Mouse (Mus musculus) liver, embryonic 11.5 days (tissue): ENCODE data around the gene Pik3r6. TPM values are rescaled to one million over a fixed set of nuclear protein-coding genes. Genes with fewer than 3 reads are reported as not detected.

Experiments used
- ATAC-seq: fragments of 200-750 bp; cut with Nextera tagmentation; replicated peaks from 2 replicates; pipeline ENCODE4 v1.8.0; 2017; ENCODE audit warnings: moderate number of reproducible peaks, mild to moderate bottlenecking, moderate TSS enrichment, moderate library complexity; ENCODE audit not compliant: low FRiP score
- DNase-seq: peaks from one replicate; pipeline ENCODE4 v3.0.0-alpha.2; 2017; ENCODE audit warnings: low spot score
- H3K27ac ChIP-seq: fragments of 300-500 bp; sonication (generic); 2 replicates; pipeline ENCODE4 v1.5.1; 2014; ENCODE audit warnings: mild to moderate bottlenecking, low read depth, low read length, control low read depth
- H3K27me3 ChIP-seq: fragments of 300-500 bp; sonication (generic); replicated peaks from 2 replicates; pipeline ENCODE4 v1.6.1; 2014; ENCODE audit warnings: low read length, mixed read lengths; ENCODE audit not compliant: control insufficient read depth, insufficient read depth
- H3K36me3 ChIP-seq: fragments of 300-500 bp; sonication (generic); 2 replicates; pipeline ENCODE4 v1.6.1; 2014; ENCODE audit warnings: mild to moderate bottlenecking, low read length, moderate library complexity, mixed read lengths; ENCODE audit not compliant: control insufficient read depth, insufficient read depth
- H3K4me1 ChIP-seq: fragments of 300-500 bp; sonication (generic); replicated peaks from 2 replicates; pipeline ENCODE4 v1.6.1; 2014; ENCODE audit warnings: low read length, mixed read lengths; ENCODE audit not compliant: control insufficient read depth, insufficient read depth
- H3K4me2 ChIP-seq: fragments of 300-500 bp; sonication (generic); 2 replicates; pipeline ENCODE4 v1.6.1; 2014; ENCODE audit warnings: mild to moderate bottlenecking, control low read depth, moderate library complexity
- H3K4me3 ChIP-seq: fragments of 300-500 bp; sonication (generic); 2 replicates; pipeline ENCODE4 v1.5.1; 2014; ENCODE audit warnings: low read depth, low read length, control low read depth
- H3K9ac ChIP-seq: fragments of 300-500 bp; sonication (generic); 2 replicates; pipeline ENCODE4 v1.6.1; 2014; ENCODE audit warnings: low read depth, low read length, control low read depth
- H3K9me3 ChIP-seq: fragments of 300-500 bp; sonication (generic); 2 replicates; pipeline ENCODE4 v1.6.1; 2016; ENCODE audit warnings: low read length, inconsistent platforms, mixed read lengths; ENCODE audit not compliant: control insufficient read depth
- WGBS: fragments of 180-500 bp; shearing (Covaris S2); extraction: QIAGEN DNeasy Blood & Tissue Kit; methylation state at CpG from one replicate; pipeline ENCODE4 v1.1.7; 2014; 5-methylcytosine and 5-hydroxymethylcytosine counted together
- polyA plus RNA-seq: library from polyadenylated mRNA; unstranded; fragments of >200 nt; fragmentation: Nextera tagmentation; extraction: Ambion mirVana; gene quantifications from 2 replicates; pipeline ENCODE4 v1.2.1, GENCODE M21; 2014

Pik3r6 gene
- polyA plus RNA-seq, 1 experiment from 2014 or later: 1.8 TPM

DNA sequence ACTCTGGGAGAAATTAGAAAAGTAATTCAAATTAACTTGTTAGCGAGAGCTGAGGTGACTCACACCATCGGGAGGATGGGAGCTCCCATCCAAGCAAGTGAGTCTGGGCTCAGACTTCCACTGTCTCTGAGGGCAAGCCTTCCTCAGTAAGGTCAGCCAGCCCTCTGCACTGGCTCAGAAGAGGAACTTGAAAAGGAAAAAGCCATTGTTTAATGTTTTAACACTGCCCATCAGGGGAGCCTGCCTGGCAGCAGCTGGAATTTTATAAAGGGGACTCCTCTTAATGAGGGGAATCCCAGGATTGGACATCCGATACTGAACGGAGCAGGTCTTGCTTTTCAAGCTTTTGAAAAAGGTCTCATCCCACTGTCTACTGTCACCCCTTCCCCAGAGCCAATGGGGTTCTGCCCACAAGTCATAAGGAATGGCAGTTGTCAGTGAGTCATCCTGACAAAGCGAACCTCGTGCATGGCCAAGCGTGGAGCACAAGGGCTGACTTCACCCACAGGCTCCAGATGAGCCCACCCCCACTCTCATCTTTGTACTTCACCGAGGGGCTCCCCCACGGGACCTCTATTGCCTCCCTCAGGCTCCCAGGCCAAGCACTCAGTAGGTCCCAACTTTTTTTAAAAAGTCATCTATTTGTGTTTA is 34.7 kb upstream of the Pik3r6 start:
- no peak overlapping the region for H3K4me3 ChIP-seq
- no peaks in the 10 kb centered on the region for H3K4me1 ChIP-seq
- H3K36me3 ChIP-seq: no peaks in the 10 kb centered on the region
- WGBS: 62% methylated on average over 9 of the region's 9 CpGs
- no peak overlapping the region for H3K9ac ChIP-seq
- no peak overlapping the region for H3K4me2 ChIP-seq
- H3K27me3 ChIP-seq: no peaks in the 10 kb centered on the region
- H3K9me3 ChIP-seq: no peaks in the 10 kb centered on the region
- no peak overlapping the region for H3K27ac ChIP-seq
- no peak for ATAC-seq
- no peak for DNase-seq

DNA sequence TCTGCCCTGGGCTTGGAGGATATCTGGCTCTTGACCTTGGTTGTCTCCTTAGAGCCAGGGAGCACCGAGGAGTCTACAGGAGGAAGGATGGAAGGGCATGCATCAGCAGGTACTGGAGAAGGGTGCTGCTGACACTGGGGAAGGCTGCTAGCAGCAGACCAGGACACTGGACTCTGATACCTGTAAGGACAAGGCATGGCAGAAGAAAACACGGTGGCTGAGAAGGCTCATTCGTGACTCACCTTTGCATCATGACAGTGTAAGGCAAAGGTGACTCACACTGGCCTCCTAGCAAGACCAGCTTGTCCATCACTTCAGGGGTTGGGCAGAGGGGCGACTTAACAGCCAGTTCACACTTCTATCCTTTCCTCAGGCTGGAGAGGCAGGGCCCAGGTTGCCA is 33.9 kb upstream of the Pik3r6 start:
- H3K36me3 ChIP-seq: no peaks in the 10 kb centered on the region
- H3K4me1 ChIP-seq: no peaks in the 10 kb centered on the region
- H3K9me3 ChIP-seq: no peaks in the 10 kb centered on the region
- no peak overlapping the region for H3K4me2 ChIP-seq
- no peak overlapping the region for H3K27ac ChIP-seq
- 0 out of 2 replicates have a peak, but pooled peaks cover 3% of the 10 kb centered on the region for H3K27me3 ChIP-seq
- WGBS: 77% methylated on average over 4 of the region's 4 CpGs
- H3K9ac ChIP-seq: no peak overlapping the region
- no peak for DNase-seq
- ATAC-seq: no peak
- H3K4me3 ChIP-seq: no peak overlapping the region

DNA sequence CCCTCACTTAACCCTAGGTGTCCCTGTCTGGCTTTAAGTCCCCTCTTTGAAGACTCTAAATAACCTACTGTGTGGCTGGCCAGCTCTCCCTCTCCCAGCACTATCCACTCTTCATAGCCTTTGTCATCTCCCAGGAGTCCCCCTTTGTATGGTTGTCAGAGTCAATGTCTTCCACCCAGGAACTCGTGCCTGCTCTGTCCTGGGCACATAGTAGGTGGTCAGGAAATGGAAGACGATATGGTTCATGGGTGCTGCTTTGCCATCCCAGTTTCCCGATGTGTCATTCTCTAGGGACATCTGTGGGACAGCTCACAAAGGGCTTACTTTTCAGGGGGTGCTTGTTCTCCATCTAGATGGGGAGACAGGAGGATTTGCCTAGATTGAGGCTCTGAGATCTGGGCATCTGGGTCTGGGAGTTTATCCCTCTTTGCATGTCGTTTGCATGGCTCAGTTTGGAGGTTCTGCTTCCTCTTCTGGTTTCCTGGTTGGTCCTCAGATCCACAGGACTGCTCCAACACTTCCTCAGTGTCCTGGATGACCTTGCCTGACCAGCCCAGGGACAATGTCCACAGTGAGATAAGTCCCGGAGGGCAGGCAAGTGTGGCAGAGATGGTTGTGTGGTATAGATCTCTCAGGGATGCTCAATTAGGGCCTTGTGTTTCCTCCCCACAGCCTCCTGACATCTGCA is 30.5 kb upstream of the Pik3r6 start:
- no peak overlapping the region for H3K4me3 ChIP-seq
- DNase-seq: no peak
- 0 out of 2 replicates have a peak, but pooled peaks cover 6% of the 10 kb centered on the region for H3K27me3 ChIP-seq
- no peak overlapping the region for H3K27ac ChIP-seq
- WGBS: 58% methylated on average over 5 of the region's 5 CpGs
- H3K9ac ChIP-seq: no peak overlapping the region
- no peaks in the 10 kb centered on the region for H3K36me3 ChIP-seq
- ATAC-seq: no peak
- H3K4me2 ChIP-seq: no peak overlapping the region
- no peaks in the 10 kb centered on the region for H3K9me3 ChIP-seq
- 0 out of 2 replicates have a peak, but pooled peaks cover 2% of the 10 kb centered on the region for H3K4me1 ChIP-seq

DNA sequence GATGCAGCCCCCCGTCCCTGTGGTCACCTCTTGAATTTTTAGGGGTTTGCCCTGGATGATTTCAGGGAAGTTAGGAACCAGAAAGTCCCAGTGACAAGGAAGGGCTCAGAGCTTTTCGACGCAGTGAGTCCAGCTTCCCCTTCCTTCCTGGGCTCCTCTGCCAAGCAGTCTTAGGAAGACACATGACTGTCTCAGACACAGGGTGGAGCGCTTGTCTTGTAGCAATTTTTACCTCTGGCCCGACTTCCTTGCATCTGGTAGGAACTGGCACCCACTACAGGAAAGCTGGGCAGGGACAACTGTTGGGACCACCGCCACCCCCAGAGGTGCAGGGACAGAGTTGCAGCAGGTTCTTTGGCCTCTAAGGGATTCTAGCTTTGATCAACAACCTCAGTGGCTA is 28.2 kb upstream of the Pik3r6 start:
- H3K9ac ChIP-seq: no peak overlapping the region
- H3K4me3 ChIP-seq: no peak overlapping the region
- H3K9me3 ChIP-seq: no peaks in the 10 kb centered on the region
- H3K36me3 ChIP-seq: no peaks in the 10 kb centered on the region
- H3K27me3 ChIP-seq: 0 out of 2 replicates have a peak, but pooled peaks cover 6% of the 10 kb centered on the region
- H3K27ac ChIP-seq: no peak overlapping the region
- no peak for ATAC-seq
- no peak overlapping the region for H3K4me2 ChIP-seq
- WGBS: 63% methylated on average over 6 of the region's 6 CpGs
- 0 out of 2 replicates have a peak, but pooled peaks cover 2% of the 10 kb centered on the region for H3K4me1 ChIP-seq
- no peak for DNase-seq

DNA sequence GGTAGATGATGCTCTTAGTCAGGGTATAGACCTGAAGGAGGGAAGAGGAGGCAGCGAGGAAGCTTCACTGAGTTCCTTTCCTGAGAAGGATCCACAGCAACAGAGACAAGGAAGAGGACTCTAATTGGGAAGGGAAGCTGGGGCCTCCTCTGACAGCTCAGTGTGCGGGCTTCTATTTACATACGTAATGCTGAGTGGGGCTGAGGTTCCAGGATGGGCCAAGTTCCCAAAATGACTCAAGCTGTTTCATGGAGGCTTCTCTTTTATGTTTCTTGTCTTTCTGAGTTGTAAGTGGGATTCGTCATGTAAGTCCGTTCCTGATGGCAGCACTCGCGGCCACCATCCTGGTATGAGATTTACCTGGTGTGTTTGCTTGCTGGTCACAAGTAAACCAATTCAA is 27.1 kb upstream of the Pik3r6 start:
- Histone ChIP-seq H3K27me3 (0 out of 2 replicates have a peak, but pooled peaks cover 6% of the 10 kb centered on the region), H3K9me3 (no peaks in the 10 kb centered on the region), H3K4me3 (no peak overlapping the region), H3K4me1 (0 out of 2 replicates have a peak, but pooled peaks cover 2% of the 10 kb centered on the region), H3K27ac (no peak overlapping the region), H3K9ac (no peak overlapping the region), H3K4me2 (no peak overlapping the region), H3K36me3 (no peaks in the 10 kb centered on the region)
- DNase-seq (no peak), ATAC-seq (no peak)
- 77% methylated on average over 7 of the region's 7 CpGs for WGBS

DNA sequence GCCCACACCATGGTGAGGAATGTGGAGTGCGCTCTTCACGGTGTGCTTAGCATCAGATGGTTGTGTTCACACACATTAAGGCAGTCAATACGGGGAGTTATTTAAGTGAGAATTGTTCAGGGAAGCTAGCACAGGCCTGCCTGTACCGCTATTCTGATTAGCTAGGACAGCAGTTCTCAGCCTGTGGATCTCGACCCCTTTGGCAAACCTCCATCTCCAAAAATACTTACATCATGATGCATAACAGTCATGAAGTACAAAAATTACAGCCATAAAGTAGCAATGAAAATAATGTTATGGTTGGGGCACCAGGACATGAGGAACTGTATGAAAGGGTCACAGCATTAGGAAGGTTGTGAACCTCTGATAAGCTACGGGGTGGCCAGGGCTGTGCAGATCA is 25.2 kb upstream of the Pik3r6 start:
- Histone ChIP-seq H3K9me3 (no peaks in the 10 kb centered on the region), H3K36me3 (no peaks in the 10 kb centered on the region), H3K4me1 (0 out of 2 replicates have a peak, but pooled peaks cover 2% of the 10 kb centered on the region), H3K27ac (no peak overlapping the region), H3K4me3 (no peak overlapping the region), H3K27me3 (0 out of 2 replicates have a peak, but pooled peaks cover 6% of the 10 kb centered on the region), H3K9ac (no peak overlapping the region), H3K4me2 (no peak overlapping the region)
- WGBS: 80% methylated on average over 6 of the region's 6 CpGs
- no peak for DNase-seq
- ATAC-seq: no peak

DNA sequence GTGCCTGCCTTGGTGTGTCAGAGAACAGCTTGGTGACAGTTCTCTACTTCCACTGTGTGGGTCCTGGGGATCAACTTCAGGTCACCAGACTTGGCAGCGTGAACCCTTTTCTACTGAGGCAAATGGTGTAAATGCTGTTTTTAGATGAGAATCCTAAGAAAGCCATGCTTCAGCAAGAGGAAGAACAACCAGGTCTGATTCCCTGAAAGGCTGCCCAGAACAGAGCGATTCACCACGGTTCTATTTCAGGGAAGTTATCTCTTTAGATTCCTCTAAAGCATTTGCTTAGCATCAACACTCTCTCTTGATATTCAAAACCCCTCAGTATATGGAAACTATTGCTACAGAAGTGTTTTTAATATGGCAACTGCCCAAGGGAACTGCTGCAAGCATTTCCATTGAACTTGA is 24.2 kb upstream of the Pik3r6 start:
- Histone ChIP-seq H3K27me3 (0 out of 2 replicates have a peak, but pooled peaks cover 4% of the 10 kb centered on the region), H3K36me3 (no peaks in the 10 kb centered on the region), H3K9me3 (no peaks in the 10 kb centered on the region), H3K4me1 (0 out of 2 replicates have a peak, but pooled peaks cover 2% of the 10 kb centered on the region), H3K4me3 (no peak overlapping the region), H3K4me2 (no peak overlapping the region), H3K9ac (no peak overlapping the region), H3K27ac (no peak overlapping the region)
- 51% methylated on average over 3 of the region's 3 CpGs for WGBS
- ATAC-seq (no peak), DNase-seq (no peak)

DNA sequence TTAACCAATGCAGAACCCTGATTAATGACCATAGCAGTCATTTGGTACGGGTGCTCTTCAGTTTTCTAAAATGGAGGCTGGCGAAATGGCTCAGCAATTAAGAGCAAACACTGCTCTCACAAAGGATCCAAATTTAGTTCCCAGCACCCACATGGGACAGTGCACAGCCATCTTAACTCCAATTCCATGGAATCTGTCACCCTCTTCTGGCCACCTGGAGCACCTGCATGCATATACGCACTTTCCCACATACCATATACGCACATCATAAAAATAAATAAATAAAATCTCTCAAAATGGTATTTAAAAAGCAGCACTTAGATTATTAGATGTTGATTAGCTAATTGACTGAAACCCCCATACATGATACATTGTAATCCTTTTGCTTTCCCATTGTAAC is 22.2 kb upstream of the Pik3r6 start:
- no peak for ATAC-seq
- H3K27me3 ChIP-seq: no peaks in the 10 kb centered on the region
- WGBS: 91% methylated on average over 4 of the region's 4 CpGs
- H3K36me3 ChIP-seq: no peaks in the 10 kb centered on the region
- no peak overlapping the region for H3K4me3 ChIP-seq
- H3K27ac ChIP-seq: no peak overlapping the region
- no peaks in the 10 kb centered on the region for H3K4me1 ChIP-seq
- H3K4me2 ChIP-seq: no peak overlapping the region
- DNase-seq: no peak
- H3K9ac ChIP-seq: no peak overlapping the region
- H3K9me3 ChIP-seq: no peaks in the 10 kb centered on the region

DNA sequence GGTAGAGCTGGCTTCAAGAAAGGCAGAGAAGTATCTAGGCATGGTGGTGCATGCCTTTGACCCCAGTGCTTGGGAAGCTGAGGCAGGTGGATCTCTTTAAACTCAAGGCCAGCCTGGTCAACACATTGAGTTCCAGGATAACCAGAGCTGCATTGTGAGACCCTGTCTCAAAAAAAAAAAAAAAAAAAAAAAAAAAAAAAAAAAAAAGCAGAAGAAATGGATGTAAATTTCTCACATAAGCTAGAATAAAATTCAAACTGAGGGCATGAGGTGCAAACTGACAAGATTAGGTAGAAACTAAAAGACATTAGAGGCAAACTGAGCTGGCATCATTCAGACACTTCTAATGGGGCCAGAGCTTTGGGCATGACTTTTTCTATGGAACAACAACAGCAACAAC is 20.8 kb upstream of the Pik3r6 start:
- no peak overlapping the region for H3K4me2 ChIP-seq
- H3K9ac ChIP-seq: no peak overlapping the region
- H3K36me3 ChIP-seq: no peaks in the 10 kb centered on the region
- no peak overlapping the region for H3K27ac ChIP-seq
- ATAC-seq: no peak
- H3K4me1 ChIP-seq: no peaks in the 10 kb centered on the region
- no peaks in the 10 kb centered on the region for H3K27me3 ChIP-seq
- no peak overlapping the region for H3K4me3 ChIP-seq
- DNase-seq: no peak
- H3K9me3 ChIP-seq: no peaks in the 10 kb centered on the region
